Mouse (Mus musculus): ENCODE data around the gene Pvr. TPM values are rescaled to one million over a fixed set of nuclear protein-coding genes. Genes with fewer than 3 reads are reported as not detected.

Gene Pvr
- polyA plus RNA-seq, 1 experiment from 2014 or later, result 8.9 TPM

GRCm38 (mm10) chr7:19948956-19949355, 28.0 kb upstream of the Pvr start:
- H3K9me3 ChIP-seq (ENCODE audit: control insufficient read depth), result no peaks in the 10 kb centered on the region
- WGBS, result 77% methylated on average over 12 of the region's 12 CpGs
- no peak for ATAC-seq
- peak overlapping the region; percentile 55 for H3K4me2 ChIP-seq (replicated peaks; ENCODE audit: low read depth)
- H3K27me3 ChIP-seq (replicated peaks; ENCODE audit: control insufficient read depth, insufficient read depth, low read length), result no peaks in the 10 kb centered on the region
- no peak overlapping the region for H3K9ac ChIP-seq (ENCODE audit: low read depth, low read length)
- no peaks in the 10 kb centered on the region for H3K4me1 ChIP-seq (replicated peaks; ENCODE audit: control insufficient read depth, insufficient read depth, low read length)
- H3K27ac ChIP-seq (ENCODE audit: low read depth, low read length), result no peak overlapping the region; the same call in 1 of the 2 replicates
- H3K36me3 ChIP-seq (ENCODE audit: control insufficient read depth, insufficient read depth), result no peaks in the 10 kb centered on the region; the same call in 1 of the 2 replicates
- TF ChIP-seq CTCF (IDR thresholded peaks at IDR 0.05; ENCODE audit: low read depth), result no peak
- no peak overlapping the region for H3K4me3 ChIP-seq (ENCODE audit: low read depth, low read length)

- WGBS, result 40% methylated on average over 13 of the region's 13 CpGs
- Histone ChIP-seq H3K36me3 (ENCODE audit: control insufficient read depth, insufficient read depth) (peaks cover 5% of the 10 kb centered on the region; the same call in 1 of the 2 replicates), H3K27ac (ENCODE audit: low read depth, low read length) (no peak overlapping the region), H3K9ac (ENCODE audit: low read depth, low read length) (no peak overlapping the region), H3K4me3 (ENCODE audit: low read depth, low read length) (no peak overlapping the region), H3K4me1 (replicated peaks; ENCODE audit: control insufficient read depth, insufficient read depth, low read length) (no peaks in the 10 kb centered on the region), H3K9me3 (ENCODE audit: control insufficient read depth) (no peaks in the 10 kb centered on the region), H3K4me2 (replicated peaks; ENCODE audit: low read depth) (peak overlapping the region; percentile 32), H3K27me3 (replicated peaks; ENCODE audit: control insufficient read depth, insufficient read depth, low read length) (no peaks in the 10 kb centered on the region)
- peak; percentile 25 for ATAC-seq
- TF ChIP-seq CTCF (IDR thresholded peaks at IDR 0.05; ENCODE audit: low read depth), result no peak
Observed at GRCm38 (mm10) chr7:19945821-19946515, 25.0 kb upstream of the Pvr start.

- Histone ChIP-seq H3K9ac (ENCODE audit: low read depth, low read length) (no peak overlapping the region), H3K4me2 (replicated peaks; ENCODE audit: low read depth) (no peak overlapping the region)
- 78% methylated on average over 5 of the region's 5 CpGs for WGBS
Observed at GRCm38 (mm10) chr7:19945201-19945600, 24.2 kb upstream of the Pvr start.

GRCm38 (mm10) chr7:19944709-19945108, 23.7 kb upstream of the Pvr start:
- H3K4me2 ChIP-seq (replicated peaks; ENCODE audit: low read depth), result no peak overlapping the region
- peak; percentile 16; the same call in 1 of the 2 replicates for TF ChIP-seq CTCF (IDR thresholded peaks at IDR 0.05; ENCODE audit: low read depth)
- H3K27me3 ChIP-seq (replicated peaks; ENCODE audit: control insufficient read depth, insufficient read depth, low read length), result no peaks in the 10 kb centered on the region
- H3K27ac ChIP-seq (ENCODE audit: low read depth, low read length), result no peak overlapping the region
- no peak overlapping the region for H3K4me3 ChIP-seq (ENCODE audit: low read depth, low read length)
- no peak overlapping the region for H3K9ac ChIP-seq (ENCODE audit: low read depth, low read length)
- 90% methylated on average over 8 of the region's 8 CpGs for WGBS
- no peaks in the 10 kb centered on the region for H3K4me1 ChIP-seq (replicated peaks; ENCODE audit: control insufficient read depth, insufficient read depth, low read length)
- H3K9me3 ChIP-seq (ENCODE audit: control insufficient read depth), result no peaks in the 10 kb centered on the region
- no peak for ATAC-seq
- peaks cover 5% of the 10 kb centered on the region; the same call in 1 of the 2 replicates for H3K36me3 ChIP-seq (ENCODE audit: control insufficient read depth, insufficient read depth)

More at GRCm38 (mm10) chr7:19945201-19945600, 24.2 kb upstream of the Pvr start:
- Histone ChIP-seq H3K27me3 (replicated peaks; ENCODE audit: control insufficient read depth, insufficient read depth, low read length) (no peaks in the 10 kb centered on the region), H3K4me1 (replicated peaks; ENCODE audit: control insufficient read depth, insufficient read depth, low read length) (no peaks in the 10 kb centered on the region), H3K9me3 (ENCODE audit: control insufficient read depth) (no peaks in the 10 kb centered on the region), H3K36me3 (ENCODE audit: control insufficient read depth, insufficient read depth) (peaks cover 5% of the 10 kb centered on the region; the same call in 1 of the 2 replicates), H3K27ac (ENCODE audit: low read depth, low read length) (no peak overlapping the region), H3K4me3 (ENCODE audit: low read depth, low read length) (no peak overlapping the region)
- ATAC-seq, result peak; percentile 23; the same call in 1 of the 2 replicates
- no peak for TF ChIP-seq CTCF (IDR thresholded peaks at IDR 0.05; ENCODE audit: low read depth)

GRCm38 (mm10) chr7:19940256-19940655, 19.3 kb upstream of the Pvr start:
- Histone ChIP-seq H3K9me3 (ENCODE audit: control insufficient read depth) (no peaks in the 10 kb centered on the region), H3K4me2 (replicated peaks; ENCODE audit: low read depth) (no peak overlapping the region), H3K9ac (ENCODE audit: low read depth, low read length) (no peak overlapping the region), H3K27me3 (replicated peaks; ENCODE audit: control insufficient read depth, insufficient read depth, low read length) (no peaks in the 10 kb centered on the region), H3K36me3 (ENCODE audit: control insufficient read depth, insufficient read depth) (peaks cover 9% of the 10 kb centered on the region; the same call in 1 of the 2 replicates), H3K4me1 (replicated peaks; ENCODE audit: control insufficient read depth, insufficient read depth, low read length) (no peaks in the 10 kb centered on the region), H3K27ac (ENCODE audit: low read depth, low read length) (peak overlapping the region; percentile 41; the same call in 1 of the 2 replicates), H3K4me3 (ENCODE audit: low read depth, low read length) (no peak overlapping the region)
- 0 out of 2 replicates have a peak, but pooled peaks have one; percentile 43 for ATAC-seq
- TF ChIP-seq CTCF (IDR thresholded peaks at IDR 0.05; ENCODE audit: low read depth), result no peak
- WGBS, result 22% methylated on average over 5 of the region's 6 CpGs

- Histone ChIP-seq H3K27me3 (replicated peaks; ENCODE audit: control insufficient read depth, insufficient read depth, low read length) (no peaks in the 10 kb centered on the region), H3K4me2 (replicated peaks; ENCODE audit: low read depth) (no peak overlapping the region), H3K27ac (ENCODE audit: low read depth, low read length) (0 out of 2 replicates have a peak overlapping the region, but pooled peaks have one; percentile 41), H3K4me1 (replicated peaks; ENCODE audit: control insufficient read depth, insufficient read depth, low read length) (no peaks in the 10 kb centered on the region), H3K36me3 (ENCODE audit: control insufficient read depth, insufficient read depth) (peaks cover 9% of the 10 kb centered on the region; the same call in 1 of the 2 replicates), H3K9ac (ENCODE audit: low read depth, low read length) (no peak overlapping the region), H3K9me3 (ENCODE audit: control insufficient read depth) (no peaks in the 10 kb centered on the region), H3K4me3 (ENCODE audit: low read depth, low read length) (no peak overlapping the region)
- TF ChIP-seq CTCF (IDR thresholded peaks at IDR 0.05; ENCODE audit: low read depth), result no peak
- 58% methylated on average over 9 of the region's 12 CpGs for WGBS
- peak; percentile 44; the same call in 1 of the 2 replicates for ATAC-seq
Observed at GRCm38 (mm10) chr7:19939555-19940235, 18.7 kb upstream of the Pvr start.
